Mouse (Mus musculus) adrenal gland, adult 18-20 months (tissue): ENCODE data around the gene S100a11. TPM values are rescaled to one million over a fixed set of nuclear protein-coding genes. Genes with fewer than 3 reads are reported as not detected.
A peak's percentile ranks its signal among the peaks of the same experiment; 100 is the strongest.
"Not testable (repeated sequence)": the region's sequence is repeated elsewhere in the genome, so short reads cannot be mapped to it uniquely, and the experiment has no call there.

Source experiments
- DNase-seq, 2 experiments: peaks; one replicate each; pipeline ENCODE4 v3.0.0; 2021 to 2022; ENCODE audit warnings: low spot score in 2 of 2
- total RNA-seq, 2 experiments: library from RNA; stranded (reverse); gene quantifications; 1 replicate in 1 of 2; 2 replicates in 1 of 2; pipeline ENCODE4 v1.2.3; 2021

S100a11 gene
- total RNA-seq, 2 experiments from 2014 or later, result 207 to 349 TPM

- no peak for DNase-seq
These were observed 395 bp upstream of the S100a11 start for GRCm38 (mm10) chr3:93519856-93520329.

- no peak for DNase-seq
These were observed 1.3 kb downstream of the S100a11 start for GRCm38 (mm10) chr3:93521462-93522057.

GRCm38 (mm10) chr3:93522611-93523010 is 2.3 kb downstream of the S100a11 start:
- peak; percentile 68 to 74 for DNase-seq

- no peak for DNase-seq
These were observed 7.0 kb downstream of the S100a11 start for GRCm38 (mm10) chr3:93527300-93527699.

- DNase-seq, result no peak
These were observed 8.5 kb downstream of the S100a11 start for GRCm38 (mm10) chr3:93528807-93529206.

- DNase-seq, result peak; percentile 30 to 58
These were observed 16.8 kb downstream of the S100a11 start for GRCm38 (mm10) chr3:93537068-93537576.

GRCm38 (mm10) chr3:93538486-93538885 is 18.2 kb downstream of the S100a11 start:
- DNase-seq, result no peak

GRCm38 (mm10) chr3:93541501-93541900 is 21.2 kb downstream of the S100a11 start:
- DNase-seq, result no peak

- not testable (repeated sequence) for DNase-seq
These were observed 23.9 kb downstream of the S100a11 start for GRCm38 (mm10) chr3:93544170-93544569.

- peak; percentile 89 to 93 for DNase-seq
These were observed 26.9 kb downstream of the S100a11 start for GRCm38 (mm10) chr3:93547099-93547648.

- no peak for DNase-seq
These were observed 27.7 kb downstream of the S100a11 start for GRCm38 (mm10) chr3:93547749-93548540.

- no peak for DNase-seq
These were observed 28.4 kb downstream of the S100a11 start for GRCm38 (mm10) chr3:93548541-93549266.

GRCm38 (mm10) chr3:93549986-93550385 is 29.7 kb downstream of the S100a11 start:
- no peak for DNase-seq

- no peak for DNase-seq
These were observed 31.9 kb downstream of the S100a11 start for GRCm38 (mm10) chr3:93551950-93552901.

- DNase-seq, result no peak
These were observed 33.0 kb downstream of the S100a11 start for GRCm38 (mm10) chr3:93553311-93553710.

GRCm38 (mm10) chr3:93553765-93554378 is 33.6 kb downstream of the S100a11 start:
- DNase-seq, result no peak

GRCm38 (mm10) chr3:93554379-93554980 is 34.2 kb downstream of the S100a11 start:
- DNase-seq, result peak in 1 of 2 experiments; percentile 32

- peak; percentile 70 to 78 for DNase-seq
These were observed 34.9 kb downstream of the S100a11 start, which contains the start of gene S100a10 for GRCm38 (mm10) chr3:93554981-93555877. Gene S100a10 (plus strand): TSS chr3:93555080.
